Mouse (Mus musculus) hindbrain, embryonic 11.5 days (tissue): ENCODE measurements at regions not wholly inside any gene's neighbourhood (a gene's known extent, or its start where the extent isn't known, plus 50 kb on each side); places are given as distances from the start of the nearest gene placed in this dataset.
A peak's percentile ranks its signal among the peaks of the same experiment; 100 is the strongest.

ENCODE experiments used
- ATAC-seq: fragments of 200-750 bp; cut with Nextera tagmentation; 2 replicates; pipeline ENCODE4 v1.8.0; 2017; ENCODE audit warnings: mild to moderate bottlenecking, moderate TSS enrichment, moderate library complexity; ENCODE audit not compliant: low FRiP score
- DNase-seq: peaks from one replicate; pipeline ENCODE4 v3.0.0-alpha.2; 2015; ENCODE audit warnings: low spot score
- H3K27ac ChIP-seq: fragments of 300-500 bp; sonication (generic); 2 replicates; pipeline ENCODE4 v1.5.1; 2014; ENCODE audit warnings: mild to moderate bottlenecking, low read depth, low read length
- H3K27me3 ChIP-seq: fragments of 300-500 bp; sonication (generic); 2 replicates; pipeline ENCODE4 v1.6.1; 2014; ENCODE audit warnings: mild to moderate bottlenecking, low read length, moderate library complexity, mixed read lengths; ENCODE audit not compliant: control insufficient read depth, insufficient read depth
- H3K36me3 ChIP-seq: fragments of 300-500 bp; sonication (generic); 2 replicates; pipeline ENCODE4 v1.6.1; 2014; ENCODE audit warnings: mild to moderate bottlenecking, low read length, moderate library complexity, mixed read lengths; ENCODE audit not compliant: control insufficient read depth, insufficient read depth
- H3K4me1 ChIP-seq: fragments of 300-500 bp; sonication (generic); replicated peaks from 2 replicates; pipeline ENCODE4 v1.6.1; 2014; ENCODE audit warnings: low read length, mixed read lengths; ENCODE audit not compliant: control insufficient read depth, insufficient read depth
- H3K4me2 ChIP-seq: fragments of 300-500 bp; sonication (generic); replicated peaks from 2 replicates; pipeline ENCODE4 v1.6.1; 2014; ENCODE audit warnings: mild to moderate bottlenecking, low read depth, low read length
- H3K4me3 ChIP-seq: fragments of 300-500 bp; sonication (generic); 2 replicates; pipeline ENCODE4 v1.5.1; 2014; ENCODE audit warnings: low read depth, low read length
- H3K9ac ChIP-seq: fragments of 300-500 bp; sonication (generic); 2 replicates; pipeline ENCODE4 v1.6.1; 2014; ENCODE audit warnings: low read depth, low read length
- H3K9me3 ChIP-seq: fragments of 300-500 bp; sonication (generic); 2 replicates; pipeline ENCODE4 v1.6.1; 2016; ENCODE audit warnings: low read length; ENCODE audit not compliant: control insufficient read depth
- WGBS: fragments of 180-500 bp; shearing (Covaris S2); extraction: QIAGEN DNeasy Blood & Tissue Kit; methylation state at CpG from one replicate; pipeline ENCODE4 v1.1.7; 2014; 5-methylcytosine and 5-hydroxymethylcytosine counted together

DNA sequence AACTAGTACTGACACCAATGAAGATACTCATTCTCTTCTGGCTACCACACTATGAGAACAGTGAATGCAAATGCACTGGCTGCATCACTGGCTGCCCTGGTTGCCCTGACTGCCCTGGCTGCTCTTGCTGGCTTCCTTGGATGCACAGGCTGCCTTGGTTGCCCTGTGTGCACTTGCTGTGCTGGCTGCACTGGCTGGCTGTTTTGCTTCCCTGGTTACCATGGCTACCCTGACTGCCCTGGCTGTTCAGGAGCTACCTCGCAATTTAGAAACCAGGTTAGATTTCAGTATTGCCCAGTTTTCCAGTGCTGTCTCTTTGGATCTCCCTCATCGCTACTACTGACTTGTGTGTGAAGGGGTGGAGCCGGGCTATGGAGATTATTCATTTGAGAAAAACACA, 175.7 kb downstream of the Fat4 start:
- 71% methylated on average over 3 of the region's 3 CpGs for WGBS
- no peak overlapping the region for H3K4me2 ChIP-seq
- peak; percentile 15 for DNase-seq
- no peak overlapping the region for H3K27ac ChIP-seq
- H3K4me1 ChIP-seq, result no peaks in the 10 kb centered on the region
- H3K9me3 ChIP-seq, result no peaks in the 10 kb centered on the region
- no peaks in the 10 kb centered on the region for H3K27me3 ChIP-seq
- 0 out of 2 replicates have a peak, but pooled peaks have one; percentile 10 for ATAC-seq
- no peaks in the 10 kb centered on the region for H3K36me3 ChIP-seq
- H3K9ac ChIP-seq, result no peak overlapping the region
- no peak overlapping the region for H3K4me3 ChIP-seq

DNA sequence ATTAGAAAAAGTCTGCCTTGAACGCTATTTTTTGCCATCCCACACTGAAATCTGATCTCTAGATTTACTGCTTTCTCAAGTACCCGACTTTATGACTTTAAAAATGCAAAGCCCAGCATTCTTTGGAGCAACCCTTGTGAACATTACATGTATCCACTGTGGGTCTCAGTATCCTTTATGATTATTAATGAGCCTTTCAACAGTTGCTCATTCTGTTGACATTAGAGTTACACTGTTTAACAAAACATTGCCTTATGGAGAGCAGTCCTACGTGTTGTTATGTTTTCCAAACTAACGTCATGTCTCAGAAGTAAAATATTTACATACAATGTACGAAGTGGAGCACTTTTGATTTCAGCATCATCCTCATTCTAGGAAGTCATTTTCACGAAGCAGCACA, 178.7 kb downstream of the Fat4 start:
- Histone ChIP-seq H3K9ac (no peak overlapping the region), H3K27me3 (no peaks in the 10 kb centered on the region), H3K9me3 (no peaks in the 10 kb centered on the region), H3K4me3 (no peak overlapping the region), H3K4me2 (no peak overlapping the region), H3K27ac (no peak overlapping the region), H3K4me1 (no peaks in the 10 kb centered on the region), H3K36me3 (no peaks in the 10 kb centered on the region)
- 83% methylated on average over 6 of the region's 6 CpGs for WGBS
- DNase-seq (no peak), ATAC-seq (no peak)

- no peak for DNase-seq
- H3K27ac ChIP-seq, result no peak overlapping the region
- no peak overlapping the region for H3K4me2 ChIP-seq
- no peaks in the 10 kb centered on the region for H3K9me3 ChIP-seq
- no peak overlapping the region for H3K9ac ChIP-seq
- ATAC-seq, result no peak
- H3K4me3 ChIP-seq, result no peak overlapping the region
- no peaks in the 10 kb centered on the region for H3K36me3 ChIP-seq
- H3K27me3 ChIP-seq, result no peaks in the 10 kb centered on the region
- no peaks in the 10 kb centered on the region for H3K4me1 ChIP-seq
These were observed 182.3 kb downstream of the Fat4 start for GRCm38 (mm10) chr3:39069011-39069410.

DNA sequence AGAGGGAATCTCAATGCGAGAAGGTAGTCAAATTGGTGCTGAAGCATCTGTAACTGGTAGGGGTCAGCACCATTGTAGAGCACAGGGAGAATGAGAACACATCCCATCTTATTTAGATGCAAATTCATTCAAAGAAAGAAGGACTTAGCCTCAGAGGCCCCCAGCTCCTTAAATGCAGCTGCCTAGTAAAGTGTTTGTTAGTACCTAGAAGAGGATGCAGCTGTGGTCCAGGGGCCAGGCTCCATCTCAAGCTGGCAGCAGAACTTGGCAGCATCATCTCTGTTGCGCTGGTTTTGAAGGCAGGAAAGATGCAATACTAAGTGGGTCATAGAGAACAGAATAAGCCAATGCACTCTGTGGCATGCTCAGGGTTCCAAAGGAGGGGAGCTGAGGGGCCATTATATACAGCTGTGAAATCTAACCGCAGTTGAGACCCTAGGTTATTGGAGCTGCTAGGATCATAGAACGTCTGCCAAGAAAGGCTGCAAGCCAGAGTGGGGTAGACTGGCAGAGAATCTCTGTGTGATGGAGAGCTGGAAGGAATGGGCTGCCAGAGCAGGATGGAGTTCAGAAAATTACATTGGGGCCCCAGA, 196.0 kb downstream of the Fat4 start:
- Histone ChIP-seq H3K27ac (no peak overlapping the region), H3K4me1 (no peaks in the 10 kb centered on the region), H3K9ac (no peak overlapping the region), H3K27me3 (no peaks in the 10 kb centered on the region), H3K36me3 (no peaks in the 10 kb centered on the region), H3K4me2 (no peak overlapping the region), H3K4me3 (no peak overlapping the region), H3K9me3 (no peaks in the 10 kb centered on the region)
- DNase-seq, result no peak
- ATAC-seq, result no peak
- 68% methylated on average over 4 of the region's 4 CpGs for WGBS

DNA sequence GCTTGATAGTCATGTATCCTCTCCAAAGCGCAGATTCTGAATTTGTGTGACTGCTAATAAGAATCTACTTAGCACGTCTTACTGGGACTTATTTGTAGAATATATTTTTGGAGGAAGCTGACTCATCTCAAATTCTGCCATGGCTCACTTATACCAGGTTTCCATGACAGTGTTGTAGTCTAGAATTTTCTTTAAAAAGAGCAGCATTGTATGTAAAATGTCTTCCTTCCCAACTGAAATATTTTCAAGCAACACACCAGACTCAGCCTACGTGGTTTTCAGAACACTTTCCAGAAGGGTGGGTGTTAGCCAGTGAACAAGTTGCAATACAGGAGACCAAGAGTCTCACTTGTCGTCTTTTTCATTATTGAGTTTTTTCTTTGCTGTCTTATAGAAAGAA, 202.2 kb downstream of the Fat4 start:
- Histone ChIP-seq H3K4me1 (no peaks in the 10 kb centered on the region), H3K36me3 (no peaks in the 10 kb centered on the region), H3K9me3 (no peaks in the 10 kb centered on the region), H3K9ac (no peak overlapping the region), H3K27me3 (no peaks in the 10 kb centered on the region), H3K4me2 (no peak overlapping the region), H3K4me3 (no peak overlapping the region), H3K27ac (no peak overlapping the region)
- 91% methylated on average over 4 of the region's 4 CpGs for WGBS
- ATAC-seq (no peak), DNase-seq (no peak)

DNA sequence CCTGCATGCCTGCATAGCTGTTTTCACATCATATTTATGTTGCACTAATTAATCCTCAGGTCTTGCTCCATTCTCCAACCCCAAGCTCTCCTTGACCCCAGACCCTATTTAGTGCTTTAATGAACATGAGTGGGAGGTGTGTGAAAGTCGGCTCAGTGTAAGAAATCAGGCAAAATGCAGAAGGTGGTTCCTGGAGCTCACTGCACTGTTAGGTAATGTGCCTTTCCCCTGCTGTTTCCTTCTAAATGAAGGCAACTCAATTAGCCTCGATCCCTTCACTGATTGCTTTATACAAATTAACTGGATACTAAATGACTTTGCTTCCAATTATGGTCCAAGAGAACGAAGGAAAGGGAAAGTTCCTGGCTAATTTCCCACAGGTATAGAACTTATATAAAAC, 215.6 kb downstream of the Fat4 start:
- no peak for ATAC-seq
- Histone ChIP-seq H3K9ac (no peak overlapping the region), H3K4me2 (no peak overlapping the region), H3K27ac (no peak overlapping the region), H3K4me3 (no peak overlapping the region), H3K36me3 (no peaks in the 10 kb centered on the region), H3K27me3 (no peaks in the 10 kb centered on the region), H3K4me1 (no peaks in the 10 kb centered on the region), H3K9me3 (no peaks in the 10 kb centered on the region)
- DNase-seq, result no peak
- WGBS, result 82% methylated on average over 3 of the region's 3 CpGs

DNA sequence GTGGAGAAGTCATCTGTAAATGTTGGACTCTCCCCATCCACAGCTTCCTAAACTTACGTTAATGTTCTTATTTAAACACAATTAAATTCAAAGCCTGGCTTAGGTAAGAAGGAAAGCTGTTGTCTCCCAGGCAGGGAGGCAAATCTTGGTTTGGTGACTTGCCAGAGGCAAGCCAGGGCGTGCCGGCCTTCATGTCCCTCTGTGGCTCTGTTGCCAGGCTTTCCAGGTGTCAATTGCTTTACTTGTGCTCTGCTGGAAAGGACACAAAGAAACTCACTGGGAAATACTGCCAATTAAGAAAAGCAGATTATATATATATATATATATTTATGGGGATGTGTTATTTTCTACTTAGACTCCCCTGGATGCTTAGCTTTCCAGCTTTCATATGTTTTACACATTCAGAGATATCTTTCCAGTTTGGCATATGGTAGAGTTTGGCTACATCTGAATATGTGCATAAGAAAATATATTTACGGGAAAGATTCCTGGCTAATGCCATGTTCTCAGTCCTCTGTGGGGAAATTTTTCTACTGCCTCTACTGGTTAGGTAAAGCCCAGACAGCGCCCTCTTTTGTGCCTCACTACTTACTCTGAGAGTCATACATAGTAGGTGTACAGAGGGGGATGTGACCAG, 223.1 kb downstream of the Fat4 start:
- 94% methylated on average over 5 of the region's 5 CpGs for WGBS
- Histone ChIP-seq H3K9me3 (no peaks in the 10 kb centered on the region), H3K4me2 (no peak overlapping the region), H3K9ac (no peak overlapping the region), H3K36me3 (no peaks in the 10 kb centered on the region), H3K4me3 (no peak overlapping the region), H3K4me1 (no peaks in the 10 kb centered on the region), H3K27me3 (no peaks in the 10 kb centered on the region), H3K27ac (no peak overlapping the region)
- DNase-seq (no peak), ATAC-seq (no peak)

DNA sequence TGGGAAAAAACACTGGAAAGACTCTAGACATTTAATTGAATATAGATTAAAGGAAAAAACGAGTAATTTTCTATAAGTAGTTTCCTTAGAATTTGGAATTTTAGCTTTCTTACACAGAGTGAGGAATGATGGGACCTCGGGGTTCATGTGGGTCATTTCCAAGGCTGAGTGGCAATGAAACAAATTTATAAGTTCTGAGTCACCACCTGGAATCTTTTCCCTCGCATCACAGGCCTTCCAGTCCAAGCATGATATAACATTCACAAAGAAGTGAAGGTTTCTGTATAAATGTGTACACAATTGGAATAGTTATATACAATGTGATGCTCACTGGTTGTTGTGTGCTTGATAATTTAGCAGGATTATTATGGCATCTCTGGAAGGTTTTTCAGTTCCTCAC, 227.3 kb downstream of the Fat4 start:
- Histone ChIP-seq H3K4me1 (no peaks in the 10 kb centered on the region), H3K27ac (no peak overlapping the region), H3K36me3 (no peaks in the 10 kb centered on the region), H3K4me3 (no peak overlapping the region), H3K9me3 (no peaks in the 10 kb centered on the region), H3K4me2 (no peak overlapping the region), H3K27me3 (no peaks in the 10 kb centered on the region), H3K9ac (no peak overlapping the region)
- ATAC-seq (no peak), DNase-seq (no peak)
- 87% methylated on average over 3 of the region's 3 CpGs for WGBS

- Histone ChIP-seq H3K4me2 (no peak overlapping the region), H3K9me3 (no peaks in the 10 kb centered on the region), H3K27ac (no peak overlapping the region), H3K4me1 (no peaks in the 10 kb centered on the region), H3K27me3 (no peaks in the 10 kb centered on the region), H3K36me3 (no peaks in the 10 kb centered on the region), H3K9ac (no peak overlapping the region), H3K4me3 (no peak overlapping the region)
- no peak for ATAC-seq
- DNase-seq, result no peak
- 74% methylated on average over 3 of the region's 3 CpGs for WGBS
These were observed 228.1 kb downstream of the Fat4 start for GRCm38 (mm10) chr3:39114826-39115225.
